12 mouse cellular contexts compared by ENCODE assay signal in the genomic region with DNA sequence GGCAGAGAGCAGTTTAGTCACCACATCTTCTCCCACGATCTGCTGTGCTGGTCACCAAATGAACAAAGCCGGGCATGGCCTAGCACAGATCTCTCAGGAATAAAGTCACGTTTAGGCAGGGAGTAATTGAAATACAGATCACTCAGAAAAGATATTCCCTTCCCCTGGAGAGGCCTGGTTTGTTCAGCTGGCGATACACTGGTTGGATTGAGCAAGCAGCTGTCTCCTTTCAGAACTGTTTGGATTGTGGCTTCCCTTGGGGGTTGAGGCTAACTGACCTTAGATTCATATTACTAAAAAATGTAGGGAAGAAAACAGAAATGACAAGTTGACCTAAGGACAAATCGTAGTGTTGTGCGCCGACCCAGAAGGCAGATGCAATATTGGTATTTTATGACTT. TPM values are rescaled to one million over a fixed set of nuclear protein-coding genes. Genes with fewer than 3 reads are reported as not detected.
A peak's percentile ranks its signal among the peaks of the same experiment; 100 is the strongest.
DNase-seq lines count a peak whose midpoint lies in the region; ATAC-seq and TF ChIP-seq lines count a peak whose summit lies in the region.
"Had no signal": no experiment of that assay in that cellular context is flagged by ENCODE, and none has a peak within 500 bp of the region (broad histone marks: within the 10 kb centered on the region; RNA-seq: fewer than 3 reads in every experiment).

No protein-coding gene starts in this region.

- no peaks in the 10 kb centered on the region for H3K4me1 ChIP-seq in kidney, adult 2 months (ENCODE audit: control insufficient read depth, insufficient read depth, low read length)
- H3K4me1 ChIP-seq in kidney, embryonic 14.5 days (ENCODE audit: control insufficient read depth, insufficient read depth, low read length) = no peaks in the 10 kb centered on the region
- peaks cover 14% of the 10 kb centered on the region for H3K4me1 ChIP-seq in stomach, embryonic 16.5 days (ENCODE audit: control insufficient read depth, insufficient read depth, low read length)
- H3K4me1 ChIP-seq in forebrain, embryonic 16.5 days (replicated peaks; ENCODE audit: control insufficient read depth, insufficient read depth, low read length) = no peaks in the 10 kb centered on the region
- H3K4me1 ChIP-seq: embryonic facial prominence, embryonic 12.5 days; hindbrain, embryonic 15.5 days; neural tube, embryonic 13.5 days had no signal

- H3K9me3 ChIP-seq in kidney, embryonic 14.5 days (ENCODE audit: control insufficient read depth, low read length) = no peaks in the 10 kb centered on the region
- no peaks in the 10 kb centered on the region for H3K9me3 ChIP-seq in stomach, embryonic 16.5 days (replicated peaks; ENCODE audit: control insufficient read depth, low read length)
- H3K9me3 ChIP-seq in forebrain, embryonic 16.5 days (ENCODE audit: control insufficient read depth, low read length) = no peaks in the 10 kb centered on the region
- H3K9me3 ChIP-seq: embryonic facial prominence, embryonic 12.5 days; hindbrain, embryonic 15.5 days; neural tube, embryonic 13.5 days had no signal

- H3K36me3 ChIP-seq in kidney, adult 2 months (ENCODE audit: control insufficient read depth, insufficient read depth, low read length) = no peaks in the 10 kb centered on the region
- no peaks in the 10 kb centered on the region for H3K36me3 ChIP-seq in kidney, embryonic 14.5 days (ENCODE audit: control insufficient read depth, insufficient read depth, low read length)
- no peaks in the 10 kb centered on the region for H3K36me3 ChIP-seq in stomach, embryonic 16.5 days (ENCODE audit: control insufficient read depth, insufficient read depth, low read length)
- H3K36me3 ChIP-seq in forebrain, embryonic 16.5 days (ENCODE audit: control insufficient read depth, insufficient read depth) = no peaks in the 10 kb centered on the region
- H3K36me3 ChIP-seq: embryonic facial prominence, embryonic 12.5 days; hindbrain, embryonic 15.5 days; neural tube, embryonic 13.5 days had no signal

- no peak overlapping the region for H3K4me3 ChIP-seq in kidney, adult 2 months (ENCODE audit: insufficient read depth, low read depth, low read length)
- no peak overlapping the region for H3K4me3 ChIP-seq in kidney, embryonic 14.5 days (ENCODE audit: low read length)
- H3K4me3 ChIP-seq in stomach, embryonic 16.5 days (replicated peaks; ENCODE audit: low read length) = no peak overlapping the region
- no peak overlapping the region for H3K4me3 ChIP-seq in forebrain, embryonic 16.5 days (replicated peaks; ENCODE audit: low read length)
- H3K4me3 ChIP-seq: embryonic facial prominence, embryonic 12.5 days; hindbrain, embryonic 15.5 days; neural tube, embryonic 13.5 days had no signal

- H3K27me3 ChIP-seq in kidney, adult 2 months (replicated peaks; ENCODE audit: control insufficient read depth, insufficient read depth, low read length) = no peaks in the 10 kb centered on the region
- no peaks in the 10 kb centered on the region for H3K27me3 ChIP-seq in kidney, embryonic 14.5 days (ENCODE audit: control insufficient read depth, insufficient read depth, low read length)
- H3K27me3 ChIP-seq in stomach, embryonic 16.5 days (ENCODE audit: control insufficient read depth, insufficient read depth, low read length) = no peaks in the 10 kb centered on the region
- no peaks in the 10 kb centered on the region for H3K27me3 ChIP-seq in forebrain, embryonic 16.5 days (replicated peaks; ENCODE audit: control insufficient read depth, insufficient read depth, low read length)
- H3K27me3 ChIP-seq: embryonic facial prominence, embryonic 12.5 days; hindbrain, embryonic 15.5 days; neural tube, embryonic 13.5 days had no signal

- H3K4me2 ChIP-seq in kidney, embryonic 14.5 days (replicated peaks; ENCODE audit: low read depth, low read length) = no peak overlapping the region
- H3K4me2 ChIP-seq in stomach, embryonic 16.5 days (ENCODE audit: low read depth, low read length) = no peak overlapping the region
- H3K4me2 ChIP-seq in forebrain, embryonic 16.5 days (ENCODE audit: low read length) = no peak overlapping the region
- H3K4me2 ChIP-seq: embryonic facial prominence, embryonic 12.5 days; hindbrain, embryonic 15.5 days; neural tube, embryonic 13.5 days had no signal

- DNase-seq in kidney, adult 2 months = peak; percentile 70
- DNase-seq in heart, adult 9 months (ENCODE audit: low spot score in 2 of 2) = peak; percentile 80
- peak; percentile 33 to 52 for DNase-seq in kidney, postnatal 25 days
- DNase-seq in urinary bladder, adult 2 months (ENCODE audit: low spot score) = no peak
- DNase-seq: right cerebral cortex, postnatal 4 days; thymus, postnatal 36 days had no signal

- no peak for ATAC-seq in kidney, embryonic 14.5 days (ENCODE audit: low FRiP score, low TSS enrichment)
- 0 out of 2 replicates have a peak, but pooled peaks have one; percentile 13 for ATAC-seq in stomach, embryonic 16.5 days (ENCODE audit: insufficient read depth, low FRiP score)
- ATAC-seq in forebrain, embryonic 16.5 days = no peak

- peak overlapping the region; percentile 70 for H3K27ac ChIP-seq in kidney, adult 2 months (ENCODE audit: insufficient read depth, low read depth, low read length)
- H3K27ac ChIP-seq in kidney, embryonic 14.5 days (ENCODE audit: low read depth, low read length) = no peak overlapping the region
- H3K27ac ChIP-seq in stomach, embryonic 16.5 days (ENCODE audit: low read length) = peak overlapping the region; percentile 73; the same call in 1 of the 2 replicates
- no peak overlapping the region for H3K27ac ChIP-seq in forebrain, embryonic 16.5 days (ENCODE audit: low read length)
- H3K27ac ChIP-seq: embryonic facial prominence, embryonic 12.5 days; hindbrain, embryonic 15.5 days; neural tube, embryonic 13.5 days had no signal

- no peak overlapping the region for H3K9ac ChIP-seq in kidney, embryonic 14.5 days (ENCODE audit: low read depth, low read length)
- H3K9ac ChIP-seq in stomach, embryonic 16.5 days (ENCODE audit: low read length) = no peak overlapping the region
- no peak overlapping the region for H3K9ac ChIP-seq in forebrain, embryonic 16.5 days (replicated peaks; ENCODE audit: low read depth, low read length)
- H3K9ac ChIP-seq: embryonic facial prominence, embryonic 12.5 days; hindbrain, embryonic 15.5 days; neural tube, embryonic 13.5 days had no signal

- TF ChIP-seq POLR2A in kidney, adult 2 months (IDR thresholded peaks at IDR 0.05; ENCODE audit: low read depth, low read length) = no peak

- no peak for TF ChIP-seq CTCF in kidney, adult 2 months (conservative IDR thresholded peaks at IDR 0.05; ENCODE audit: insufficient read depth, insufficient read length, low read depth, low read length)

- WGBS in kidney, adult 2 months = 68% methylated on average over 7 of the region's 7 CpGs
- WGBS in kidney, embryonic 14.5 days = 43% methylated on average over 7 of the region's 7 CpGs
- WGBS in stomach, embryonic 16.5 days = 36% methylated on average over 7 of the region's 7 CpGs
- WGBS in forebrain, embryonic 16.5 days = 88% methylated on average over 7 of the region's 7 CpGs

RNA-seq across cellular contexts. Expression of gene Jade1, which starts 56.7 kb away (rescaled TPM):
- polyA plus RNA-seq in kidney, adult 2 months (2012; rRNA removed) = 29.9 and 30.2 TPM in 2 replicates
- 14.6 and 22.1 TPM in 2 replicates for polyA plus RNA-seq in kidney, embryonic 14.5 days (2014; fragmentation: Nextera tagmentation; extraction: Ambion mirVana)
- 11.5 and 11.6 TPM in 2 replicates for polyA plus RNA-seq in stomach, embryonic 16.5 days (2015; fragmentation: Nextera tagmentation; extraction: Ambion mirVana)
- 17.1 and 19.3 TPM in 2 replicates for polyA plus RNA-seq in urinary bladder, adult 2 months (2012; rRNA removed)
- polyA plus RNA-seq in forebrain, embryonic 16.5 days (2015; fragmentation: Nextera tagmentation; extraction: Ambion mirVana) = 20.7 and 23.6 TPM in 2 replicates

Comparison
In these comparisons a context has a peak if more than half of its experiments do, and no peak if none do; other contexts are left out.
1. H3K27ac ChIP-seq: peak in kidney, adult 2 months (single experiment) and stomach, embryonic 16.5 days (single experiment); none in kidney, embryonic 14.5 days (single experiment) and forebrain, embryonic 16.5 days (single experiment).